Mouse (Mus musculus): Measurements from ENCODE around the gene Sirt2.

DNA sequence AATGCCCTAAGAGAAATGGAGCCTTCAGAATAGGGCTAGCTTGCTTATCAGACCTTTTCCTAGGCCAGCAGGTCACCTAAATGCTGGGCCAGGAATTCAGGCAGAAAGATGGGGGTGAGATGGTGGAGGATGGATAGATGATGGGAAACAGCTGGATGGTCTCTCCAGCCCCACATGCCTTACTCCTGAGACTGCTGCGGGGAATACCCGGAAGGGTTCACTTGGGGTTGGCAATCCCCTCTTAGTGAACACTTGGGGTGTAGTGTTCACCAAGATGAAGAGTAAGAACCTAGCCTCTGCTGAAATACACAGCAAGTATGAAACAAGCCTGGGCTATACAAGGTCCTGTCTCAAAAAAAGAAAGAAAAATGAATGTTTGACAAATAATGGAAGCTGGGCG, 22.7 kb downstream of the Sirt2 start:
- TF ChIP-seq CTCF (IDR thresholded peaks at IDR 0.05; ENCODE audit: extremely low read depth, insufficient read length, insufficient replicate concordance, low read depth, low read length) (no peak), POLR2A (IDR thresholded peaks at IDR 0.05; ENCODE audit: low read depth, low read length) (no peak)
